In genomic region chr17:13546669-13547085, GRCm38 (mm10) we compare ENCODE assay signal across 9 mouse cellular contexts.
A peak's percentile ranks its signal among the peaks of the same experiment; 100 is the strongest.
DNase-seq lines count a peak whose midpoint lies in the region.
"Had no signal": no experiment of that assay in that cellular context is flagged by ENCODE, and none has a peak within 500 bp of the region (broad histone marks: within the 10 kb centered on the region; RNA-seq: fewer than 3 reads in every experiment).

No protein-coding gene starts in this region.

- intact Hi-C loops in left cerebral cortex, postnatal 25 days (cut with DNase I) = no loop called here
- intact Hi-C loops in gastrocnemius, postnatal 36 days (cut with DNase I) = no loop called here

- DNase-seq in cerebellum, adult 8-10 months = peak; percentile 15
- no peak for DNase-seq in cerebellum, postnatal 4 days (ENCODE audit: low spot score in 2 of 2)
- peak; percentile 40 for DNase-seq in brain, embryonic 18.5 days (ENCODE audit: low read depth, low spot score)
- peak; percentile 95 to 100 for DNase-seq in layer of hippocampus, adult 18-20 months (ENCODE audit: low spot score in 2 of 2)
- DNase-seq in left cerebral cortex, postnatal 25 days (ENCODE audit: low spot score in 2 of 2) = peak; percentile 78 to 90
- no peak for DNase-seq in yolk sac, embryonic 10.5 days (ENCODE audit: low spot score)
- DNase-seq in lung, postnatal 25 days (ENCODE audit: low spot score) = no peak
- no peak for DNase-seq in gastrocnemius, postnatal 36 days
- DNase-seq: kidney, postnatal 4 days had no signal

Comparison
In these comparisons a context has a peak if more than half of its experiments do, and no peak if none do; other contexts are left out.
1. DNase-seq: peak in cerebellum, adult 8-10 months (single experiment), brain, embryonic 18.5 days (single experiment), layer of hippocampus, adult 18-20 months (2 of 2) and left cerebral cortex, postnatal 25 days (2 of 2); none in cerebellum, postnatal 4 days (0 of 2), yolk sac, embryonic 10.5 days (single experiment), lung, postnatal 25 days (single experiment) and gastrocnemius, postnatal 36 days (0 of 2).